Mouse (Mus musculus) gastrocnemius, postnatal 10 days (tissue): Measurements from ENCODE around the gene Prpf18. TPM values are rescaled to one million over a fixed set of nuclear protein-coding genes. Genes with fewer than 3 reads are reported as not detected.

ENCODE experiments used
- DNase-seq: peaks from one replicate; pipeline ENCODE4 v3.0.0; 2021; ENCODE audit warnings: mixed read lengths
- total RNA-seq, 2 experiments: library from RNA; stranded (reverse); gene quantifications; 2 replicates each; pipeline ENCODE4 v1.2.3; 2021

The Prpf18 gene
- total RNA-seq, 2 experiments from 2014 or later, result 34.3 to 35.4 TPM

- DNase-seq, result no peak
These were observed 76.8 kb downstream of the Prpf18 start for GRCm38 (mm10) chr2:4575163-4575562.

- no peak for DNase-seq
These were observed 77.7 kb downstream of the Prpf18 start for GRCm38 (mm10) chr2:4574251-4574650.

- no peak for DNase-seq
These were observed 78.5 kb downstream of the Prpf18 start for GRCm38 (mm10) chr2:4573386-4573785.

GRCm38 (mm10) chr2:4572498-4573263 is 79.2 kb downstream of the Prpf18 start:
- no peak for DNase-seq

Other genes with a start within 250 kb of the Prpf18 start
- gene Bend7, start 65.7 kb upstream of the Prpf18 start, total RNA-seq, result 1 to 10 TPM; 2.4 to 2.5 TPM
- 10 to 100 TPM; 24.0 to 29.2 TPM for gene Sephs1, start 229.5 kb upstream of the Prpf18 start, total RNA-seq